Mouse (Mus musculus) Muller cell, postnatal 12 days (primary cell): ENCODE data around the gene Lrrc52.

Source experiments
- DNase-seq: peaks from one replicate; pipeline ENCODE4 v3.0.0-alpha.2; 2015; ENCODE audit errors: inconsistent ontology term

The Lrrc52 gene

DNA sequence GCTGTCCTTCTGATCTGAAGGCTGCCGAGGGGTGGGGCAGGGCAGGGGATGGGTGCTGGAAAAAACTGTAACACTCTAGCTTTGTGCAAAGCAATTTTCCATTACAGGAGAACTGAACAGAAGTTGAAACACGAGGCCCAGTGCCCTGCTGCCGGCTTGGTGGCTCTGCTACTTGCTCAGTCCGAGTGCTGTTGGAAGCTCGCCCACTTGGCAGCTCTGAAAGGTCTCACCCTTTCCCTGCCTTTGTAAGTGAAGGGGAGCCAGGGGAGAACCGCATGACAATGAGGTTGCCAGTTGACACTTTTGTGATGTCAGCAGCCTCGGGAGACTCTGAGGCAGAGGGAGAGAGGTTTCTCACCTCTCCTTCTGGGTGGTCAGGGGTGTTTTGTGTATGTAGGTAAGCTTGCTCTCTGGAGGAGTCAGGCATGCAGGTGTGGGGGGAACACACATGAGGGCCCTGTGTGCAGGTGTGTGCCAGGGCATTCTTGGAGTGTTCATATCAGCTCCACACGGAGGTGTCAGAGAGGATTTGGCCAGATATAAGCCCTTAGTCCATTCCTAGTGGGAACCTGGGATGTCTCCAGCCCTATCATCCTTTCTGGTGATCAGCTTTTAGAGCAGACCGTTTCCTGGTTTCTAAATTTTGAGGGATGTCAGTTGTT, at the start of gene Lrrc52:
TSS of gene Lrrc52 (minus strand) at position 16 of the 662 bp plus-strand sequence.
- DNase-seq = peak; percentile 68

DNA sequence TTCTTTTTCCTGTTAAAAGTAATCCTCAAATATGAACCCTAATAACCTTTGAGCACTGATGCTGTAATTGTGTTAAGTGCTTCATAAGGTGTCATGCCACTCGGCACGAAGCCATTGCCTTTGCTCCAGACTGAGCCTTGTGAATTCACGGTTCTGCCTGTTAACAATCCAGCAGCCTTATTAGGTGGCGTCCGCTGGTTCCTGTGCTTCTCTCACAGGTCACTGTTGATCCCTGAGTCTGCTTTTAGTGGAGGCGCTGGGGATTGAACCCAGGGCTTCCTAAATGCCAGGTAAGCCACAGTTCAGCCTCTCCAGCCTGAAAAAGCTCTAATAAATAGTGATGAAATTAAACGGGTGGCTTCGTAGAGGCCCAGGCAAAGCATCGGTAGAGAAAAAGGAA, 45.0 kb upstream of the Lrrc52 start:
- DNase-seq = no peak

DNA sequence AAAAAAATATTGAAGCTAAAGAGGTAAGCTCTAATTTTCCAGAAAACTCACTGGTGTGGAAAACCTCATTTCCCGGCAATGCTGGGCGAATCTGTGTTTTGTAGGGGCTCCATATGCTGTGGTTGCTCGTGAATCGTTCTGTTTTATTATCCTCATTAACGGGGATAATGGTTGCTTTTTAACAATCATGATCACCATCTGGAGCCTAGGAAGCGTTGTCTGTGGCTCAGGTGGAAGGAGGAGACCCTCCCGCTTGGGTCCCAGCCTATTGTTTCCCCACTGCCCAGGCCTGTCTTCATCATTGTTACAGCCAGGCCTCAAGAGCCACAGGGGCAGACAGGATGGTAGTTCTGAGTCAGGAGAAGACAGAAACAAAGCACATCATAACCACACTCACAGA, 39.5 kb upstream of the Lrrc52 start:
- no peak for DNase-seq

DNA sequence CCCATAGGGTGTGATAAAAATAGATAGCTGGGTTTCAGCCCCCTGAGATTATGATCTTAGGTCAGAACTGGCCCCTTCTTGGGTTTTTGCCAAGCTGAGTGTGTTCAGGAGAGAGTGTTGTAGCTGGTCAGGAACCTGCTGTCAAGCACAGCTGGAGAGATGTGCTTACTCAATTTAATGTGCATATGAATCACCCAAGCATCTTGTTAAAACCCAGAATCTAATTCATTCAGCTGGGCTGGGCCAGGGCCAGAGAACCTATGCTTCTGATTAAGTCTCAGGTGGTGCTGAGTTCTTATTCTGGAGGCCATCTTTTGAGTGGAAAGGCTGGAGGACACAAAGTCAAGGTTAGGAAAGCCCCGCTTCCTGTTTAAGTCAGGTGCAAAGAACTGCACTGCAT, 38.8 kb upstream of the Lrrc52 start:
- DNase-seq = no peak

DNA sequence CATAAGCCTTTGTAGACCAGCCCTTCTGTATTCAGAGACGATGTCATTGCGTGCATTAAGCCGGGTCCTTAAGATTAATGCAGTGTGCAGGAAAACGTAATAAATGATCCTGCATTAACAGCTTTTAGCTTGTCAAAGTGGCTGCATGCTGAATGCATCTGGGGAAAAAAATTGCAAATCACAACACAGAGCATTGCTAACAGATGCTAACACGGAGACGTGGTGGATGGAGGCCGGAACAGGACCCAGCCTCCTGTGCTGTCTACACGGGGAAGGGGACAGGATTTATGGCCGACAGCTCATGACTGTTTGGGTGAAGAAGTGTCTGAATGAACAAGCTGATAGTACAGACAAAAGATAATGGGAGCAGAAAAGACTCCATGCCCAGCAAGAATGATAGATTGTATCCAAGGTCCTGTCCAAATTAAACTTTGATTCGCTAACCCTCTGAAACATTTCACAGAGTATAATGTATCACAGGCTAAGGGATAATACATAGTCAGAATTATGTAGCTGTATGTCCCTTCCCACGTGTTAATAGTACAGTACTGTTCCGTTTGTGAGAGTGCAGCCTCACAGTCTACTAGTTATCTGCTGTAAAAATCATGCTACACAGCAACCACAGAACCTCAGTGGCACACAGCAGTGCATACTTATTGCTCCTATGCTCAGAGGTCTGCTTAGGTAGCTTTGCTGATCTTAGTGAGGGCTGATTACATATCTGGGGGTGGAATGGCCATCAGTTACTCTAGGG, 32.7 kb upstream of the Lrrc52 start:
- no peak for DNase-seq

DNA sequence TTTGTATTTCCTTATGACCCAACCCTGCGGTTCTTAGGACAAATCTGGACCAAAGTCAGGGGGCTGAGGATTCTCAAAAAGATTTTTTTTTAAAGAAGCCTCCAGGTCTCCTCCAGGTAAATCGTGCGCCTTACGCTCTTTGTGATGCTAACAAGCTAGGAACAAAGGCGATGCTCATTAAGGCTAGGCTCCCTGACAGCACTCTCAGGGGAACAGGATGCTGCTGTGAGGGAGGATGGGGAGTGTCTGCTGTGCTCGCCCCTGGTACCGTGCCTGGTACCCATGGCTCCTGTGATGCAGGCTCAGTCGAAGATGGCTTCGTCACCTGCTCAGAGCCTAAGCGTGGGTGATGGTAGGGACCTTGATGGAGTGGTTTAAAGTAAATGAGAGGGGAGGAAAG, 31.4 kb upstream of the Lrrc52 start:
- DNase-seq = no peak

DNA sequence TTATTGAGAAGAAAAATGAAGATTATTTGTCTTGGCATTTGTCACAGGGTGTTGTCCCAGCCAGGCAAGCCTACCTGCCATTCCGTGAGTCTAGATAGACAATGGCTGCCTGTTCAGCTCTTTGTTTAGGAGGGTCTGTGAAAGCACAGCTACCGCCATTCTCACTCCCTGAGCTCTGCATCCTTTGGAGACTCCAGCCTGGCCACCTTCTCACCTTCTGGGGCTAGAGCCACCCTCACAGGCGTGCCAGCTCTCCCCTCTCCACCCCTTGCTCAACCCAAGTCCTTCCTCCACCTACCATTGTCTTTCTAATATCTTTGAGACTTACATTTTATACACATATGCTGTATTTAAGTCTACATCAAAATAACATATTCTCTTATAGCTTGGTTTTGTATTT, 31.0 kb upstream of the Lrrc52 start:
- DNase-seq = no peak

DNA sequence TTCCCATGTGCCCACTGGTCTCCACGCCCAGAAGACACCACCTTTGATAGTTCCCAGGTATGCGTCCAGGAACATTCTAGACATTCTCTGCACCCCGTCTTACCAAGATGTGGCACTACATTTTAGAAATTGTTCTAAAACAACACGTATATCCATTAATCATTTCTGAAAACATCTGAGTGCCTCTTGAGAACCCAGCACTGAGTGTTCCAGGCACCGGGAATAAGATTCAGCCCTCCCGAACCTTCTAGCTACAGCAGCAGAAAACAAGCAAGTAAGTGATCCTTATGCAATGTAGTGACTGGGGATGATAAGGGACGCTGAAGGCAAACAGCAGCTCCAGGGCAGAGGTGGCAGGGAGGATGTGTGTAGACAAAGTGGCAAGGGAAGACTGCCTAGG, 24.9 kb upstream of the Lrrc52 start:
- DNase-seq = no peak

DNA sequence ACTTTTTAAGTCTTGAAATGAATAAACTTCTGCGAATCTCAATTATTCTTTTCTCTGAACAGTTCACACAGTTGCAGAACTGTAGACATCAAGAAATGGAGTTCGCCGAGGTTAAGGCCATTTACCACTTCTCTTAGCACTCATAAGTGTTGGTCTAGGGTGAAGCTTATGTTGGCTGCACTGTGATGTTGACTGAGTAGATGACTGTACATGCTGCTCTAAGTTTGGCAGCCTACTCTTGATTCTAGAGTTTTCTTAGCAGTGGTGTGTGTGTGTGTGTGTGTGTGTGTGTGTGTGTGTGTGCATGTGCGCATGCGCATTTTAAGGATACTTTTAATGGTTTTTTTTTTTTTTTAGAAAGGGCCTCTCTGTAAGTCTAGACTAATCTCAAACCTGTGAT, 21.4 kb upstream of the Lrrc52 start:
- DNase-seq = no peak

DNA sequence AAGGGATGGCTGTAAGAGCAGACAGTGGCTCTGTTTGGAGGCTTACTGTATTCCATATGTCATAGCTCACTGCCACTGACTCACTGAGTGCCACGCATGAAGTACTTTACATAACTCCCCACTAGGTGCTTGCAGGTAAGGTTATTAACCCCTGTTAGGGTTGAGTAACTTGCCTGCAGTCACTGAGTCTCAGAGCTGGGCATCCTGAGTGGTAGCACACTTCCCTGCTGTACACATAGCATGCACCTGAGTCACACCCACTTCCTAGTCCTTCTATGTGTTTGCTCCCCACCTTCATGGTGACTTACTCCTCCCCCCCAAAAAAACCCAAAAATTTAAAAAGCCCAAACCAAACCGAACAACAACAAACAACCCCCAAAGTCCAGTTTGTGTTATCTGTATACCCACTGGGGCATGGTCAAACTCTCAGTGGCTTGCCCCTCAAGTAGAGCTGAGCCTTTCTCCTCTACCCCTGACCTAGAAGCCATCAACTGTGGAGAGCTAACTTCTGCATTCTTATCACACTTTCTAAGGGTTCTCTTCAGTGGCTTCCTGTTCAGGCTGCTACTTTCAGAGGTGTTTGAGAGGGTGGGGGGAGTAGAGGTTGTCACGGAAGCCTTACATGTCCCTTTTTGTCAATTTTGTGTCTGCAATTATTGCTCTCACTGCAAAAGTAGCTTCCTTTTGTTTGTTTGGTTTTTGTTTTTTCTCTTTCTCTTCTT, 20.5 kb upstream of the Lrrc52 start:
- no peak for DNase-seq

DNA sequence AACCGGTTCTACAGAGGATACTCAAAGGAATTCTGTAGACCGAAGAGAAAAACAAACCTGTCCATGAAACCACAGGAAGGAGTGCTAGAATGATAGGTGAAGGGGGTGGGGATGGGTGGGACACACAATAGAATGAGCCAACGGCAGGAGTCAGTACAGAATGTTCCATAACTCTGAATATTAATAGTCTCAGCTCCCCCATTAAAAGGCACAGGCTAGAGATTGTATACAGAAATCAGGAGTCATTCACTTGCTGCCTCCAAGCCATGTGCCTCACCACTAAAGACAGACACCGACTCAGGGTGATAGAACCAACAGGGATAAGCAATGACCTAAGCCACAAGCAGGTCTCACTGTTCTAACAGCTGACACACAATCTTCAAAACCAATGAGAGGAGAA, 16.3 kb upstream of the Lrrc52 start:
- DNase-seq = no peak

DNA sequence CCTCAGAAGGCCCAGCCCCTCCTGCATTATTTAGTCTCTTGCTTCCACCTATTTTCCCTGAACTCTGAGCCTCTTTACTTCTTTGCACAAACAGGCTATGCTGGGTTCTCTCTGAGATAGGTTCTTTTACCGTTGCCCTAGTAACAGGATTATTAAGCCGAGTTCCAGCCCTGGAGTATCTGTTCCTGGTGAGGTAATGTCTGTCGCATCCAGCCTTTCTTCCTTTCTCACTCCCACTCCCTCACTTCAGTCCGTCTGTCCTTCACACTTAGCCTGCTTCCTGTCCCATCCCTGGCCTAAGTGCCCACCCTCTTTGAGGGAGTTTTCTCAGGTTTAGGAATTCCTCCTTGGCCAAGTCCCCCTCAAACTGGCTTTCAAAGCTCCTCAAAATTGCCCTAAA, 7.0 kb upstream of the Lrrc52 start:
- DNase-seq = no peak

DNA sequence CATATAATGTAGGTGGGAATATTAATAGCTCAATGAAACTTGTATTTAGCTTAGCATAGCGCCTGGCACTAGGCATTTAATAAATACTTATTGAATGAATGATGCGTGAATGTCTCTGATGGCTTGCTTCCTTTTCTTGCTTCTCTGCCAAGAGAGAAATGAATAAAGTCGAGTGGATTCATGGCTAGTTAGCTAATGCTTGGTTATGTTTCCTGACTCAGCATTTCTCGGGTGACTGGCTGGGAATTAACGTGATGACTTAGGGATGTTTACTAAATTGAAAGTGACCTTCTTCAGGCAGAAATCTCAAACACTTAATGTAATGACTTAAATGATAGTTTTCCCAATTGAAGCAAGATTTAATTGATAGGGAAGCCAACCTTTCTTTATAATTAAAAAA, 1.3 kb upstream of the Lrrc52 start:
- DNase-seq = no peak

DNA sequence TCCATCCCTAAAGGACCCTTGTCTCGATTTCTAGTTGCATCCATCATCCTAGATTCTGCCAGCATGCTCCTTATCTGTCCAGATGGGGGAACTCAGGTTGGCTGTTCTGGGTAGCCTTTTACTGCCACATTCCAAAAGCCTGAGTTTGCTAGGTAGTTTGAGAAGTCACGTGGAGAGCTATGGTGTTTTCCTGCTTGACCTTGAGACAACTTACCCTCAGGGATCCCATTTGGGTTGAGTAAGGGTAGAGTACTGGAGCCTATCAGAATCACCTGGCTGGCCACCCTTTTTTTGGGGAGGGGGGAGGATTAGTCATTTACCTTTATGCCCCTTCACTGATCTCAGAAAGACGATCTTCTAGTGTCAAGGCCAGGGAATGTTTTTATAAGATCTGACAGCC, 9.3 kb downstream of the Lrrc52 start:
- no peak for DNase-seq

DNA sequence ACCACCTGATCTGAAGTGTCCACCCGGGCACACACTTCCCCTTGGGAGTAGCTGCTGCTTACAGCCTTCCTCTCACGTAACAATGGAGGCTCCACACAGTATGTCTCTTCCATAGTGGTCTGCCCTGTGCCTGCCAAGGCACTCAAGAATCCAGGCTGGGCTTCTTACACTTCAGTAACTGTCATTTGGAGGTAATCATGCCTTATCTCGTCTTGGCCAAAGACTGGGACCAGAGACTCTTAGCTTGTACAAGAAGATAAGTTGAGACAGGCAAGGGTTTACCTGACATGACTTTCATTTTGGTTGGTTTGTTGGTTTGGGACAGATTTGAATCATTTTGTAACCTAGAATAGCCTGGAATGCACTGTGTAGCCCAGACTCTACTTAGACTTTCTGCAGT, 13.5 kb downstream of the Lrrc52 start:
- no peak for DNase-seq

DNA sequence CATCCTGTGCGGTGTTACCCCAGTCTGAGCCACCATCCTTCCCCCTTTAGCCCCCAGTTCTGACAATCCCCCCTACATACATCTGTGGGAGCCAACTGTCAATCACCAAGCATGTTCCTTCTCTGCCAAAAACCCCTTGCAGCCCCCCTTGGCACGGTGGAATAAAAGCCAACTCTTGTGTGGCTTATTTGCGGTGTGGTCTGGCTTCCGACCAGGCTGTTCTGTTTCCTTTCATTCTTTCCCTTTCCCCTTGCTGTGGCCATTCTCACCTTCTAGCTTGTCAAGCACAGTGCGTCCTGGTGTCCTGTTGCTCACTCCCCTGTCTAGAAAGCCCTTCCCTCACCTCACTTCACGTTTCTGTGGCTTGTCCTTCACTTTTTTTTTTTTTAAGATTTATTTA, 14.1 kb downstream of the Lrrc52 start:
- DNase-seq = no peak

DNA sequence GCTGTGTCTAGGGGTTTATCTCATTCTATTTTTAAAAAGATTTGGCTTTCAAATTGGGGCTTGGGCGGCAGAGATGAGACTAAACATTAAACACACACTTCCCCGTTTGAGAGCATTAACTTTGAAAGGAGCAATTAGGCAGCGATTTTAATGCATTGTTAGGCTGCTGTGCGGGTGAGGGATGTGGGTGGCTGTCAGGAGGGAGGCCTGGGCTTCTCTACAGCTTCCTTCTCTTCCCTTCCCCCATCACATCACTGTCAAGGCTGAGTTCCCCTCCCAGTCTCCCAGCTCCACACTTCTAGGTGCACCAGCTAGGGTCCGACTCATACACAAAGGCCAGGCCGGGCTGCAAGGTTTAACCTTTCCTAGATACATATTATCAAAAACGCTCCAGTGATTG, 18.0 kb downstream of the Lrrc52 start:
- no peak for DNase-seq

DNA sequence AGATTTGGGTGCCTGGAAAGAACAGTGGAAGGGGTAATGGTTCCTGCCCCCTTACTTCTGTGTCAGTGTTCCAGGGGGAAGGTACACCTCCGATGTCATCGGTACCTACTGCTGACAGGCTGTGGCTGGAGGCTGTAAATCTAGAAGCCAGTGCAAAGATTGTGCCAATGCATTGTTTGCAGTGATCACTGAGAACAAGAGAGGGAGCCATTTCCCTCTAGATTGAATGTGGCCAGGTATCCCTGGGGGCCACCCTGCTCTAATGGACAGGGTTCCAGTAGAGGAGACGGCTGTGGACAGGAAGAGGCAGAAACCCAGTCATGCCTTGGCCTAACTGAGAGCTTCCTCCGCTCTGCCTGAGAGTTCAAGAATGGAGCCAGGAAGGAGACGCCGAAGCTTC, 18.5 kb downstream of the Lrrc52 start:
- DNase-seq = no peak

DNA sequence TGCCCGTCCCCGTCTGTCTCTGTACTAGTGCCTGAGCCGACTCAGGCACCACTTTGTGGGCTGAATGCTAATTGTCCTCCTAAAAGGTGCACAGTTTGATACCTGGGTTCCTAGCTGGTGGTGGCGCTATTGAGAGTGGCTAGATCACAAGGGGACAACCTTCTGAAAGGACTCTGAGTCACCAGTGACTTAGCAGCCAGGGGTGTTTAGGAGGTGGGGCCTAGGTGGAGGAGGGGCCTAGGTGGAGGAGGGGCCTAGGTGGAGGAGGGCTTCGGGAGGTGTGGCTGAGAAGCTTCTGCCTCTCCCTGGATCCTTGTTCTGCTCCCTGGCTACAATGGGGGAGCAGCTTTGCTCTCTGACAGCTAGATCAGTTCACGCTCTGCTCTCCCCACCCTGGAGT, 20.1 kb downstream of the Lrrc52 start:
- no peak for DNase-seq

DNA sequence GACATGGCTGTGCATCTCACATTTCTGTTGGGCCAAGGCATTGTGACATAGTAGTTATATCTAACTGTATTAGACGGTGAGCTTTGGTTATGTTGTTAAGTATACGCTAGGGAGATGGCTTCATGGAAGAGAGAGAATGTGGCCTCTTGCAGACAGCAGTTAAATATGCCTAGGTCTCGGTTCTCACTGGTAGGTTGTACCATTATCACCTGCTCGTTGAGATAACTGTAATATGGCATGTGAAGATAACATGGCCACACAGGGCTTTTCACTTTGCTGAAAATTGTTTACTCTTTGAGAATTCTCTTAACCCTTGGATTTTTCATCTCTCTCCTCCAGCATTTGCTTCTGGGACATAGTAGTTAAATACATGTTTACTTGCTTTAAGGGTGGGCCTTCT, 21.4 kb downstream of the Lrrc52 start:
- DNase-seq = no peak

DNA sequence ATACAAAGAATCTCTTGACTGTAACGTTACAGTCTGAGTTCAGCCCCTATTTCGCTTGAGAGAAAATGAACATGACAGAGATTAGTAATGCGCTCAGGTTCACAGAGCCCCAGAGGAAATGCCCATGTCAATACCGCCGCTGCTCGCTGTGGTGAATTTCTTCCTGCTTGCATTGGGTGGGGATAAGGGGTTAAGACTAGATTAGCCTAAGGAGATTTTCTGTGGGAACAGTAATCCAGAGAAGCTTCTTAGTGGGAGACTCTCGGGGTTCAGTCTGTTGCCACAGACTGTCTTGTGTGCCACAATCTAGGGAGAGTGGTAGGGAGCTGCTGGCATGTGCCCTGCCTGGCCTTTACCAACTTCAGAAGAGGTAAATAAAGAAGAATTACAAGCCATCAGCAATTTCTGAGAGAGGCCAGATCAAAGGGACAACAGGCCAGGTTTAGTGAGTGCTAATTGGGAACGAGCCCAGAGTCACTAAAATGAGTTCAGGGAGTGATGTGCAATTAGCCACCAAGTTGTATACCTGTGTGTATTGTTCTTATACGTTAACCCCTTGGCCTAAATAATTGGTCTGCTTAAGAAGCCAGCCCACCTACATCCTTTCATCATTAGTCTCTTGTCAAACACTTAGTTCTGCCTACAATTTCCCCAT, 28.2 kb downstream of the Lrrc52 start:
- no peak for DNase-seq

DNA sequence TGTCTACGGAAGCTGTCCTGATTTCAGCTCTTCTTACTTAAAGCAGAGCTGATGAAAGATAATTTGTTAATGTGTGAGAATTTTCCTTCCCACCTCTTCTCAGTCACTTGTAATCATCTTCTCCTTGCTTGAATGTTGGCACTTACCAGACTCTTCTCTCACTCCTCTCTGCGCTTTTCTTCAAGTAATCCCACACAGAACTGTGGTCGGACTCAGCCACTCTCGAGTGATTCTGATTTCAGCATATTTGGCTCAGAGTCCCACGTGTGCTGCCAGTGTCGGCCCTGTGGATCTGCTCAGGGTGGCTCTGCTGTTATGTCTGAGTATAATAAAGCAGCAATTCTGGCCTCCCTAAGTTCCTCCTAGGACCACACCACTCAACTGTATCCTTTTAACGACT, 29.5 kb downstream of the Lrrc52 start:
- no peak for DNase-seq
